Mouse (Mus musculus) v-Abl transformed pro-B cells (cell line): ENCODE results near the gene Gtpbp1.
"Not testable (repeated sequence)": the region's sequence is repeated elsewhere in the genome, so short reads cannot be mapped to it uniquely, and the experiment has no call there.

Experiments used
- in situ Hi-C, 2 experiments: fragments of 400-800 bp; cut with MboI; formaldehyde crosslinking; loops; one replicate each; pipeline ENCODE4 v1.15.1; 2025; ENCODE audit not compliant: unreplicated experiment in 2 of 2

Gene Gtpbp1

DNA sequence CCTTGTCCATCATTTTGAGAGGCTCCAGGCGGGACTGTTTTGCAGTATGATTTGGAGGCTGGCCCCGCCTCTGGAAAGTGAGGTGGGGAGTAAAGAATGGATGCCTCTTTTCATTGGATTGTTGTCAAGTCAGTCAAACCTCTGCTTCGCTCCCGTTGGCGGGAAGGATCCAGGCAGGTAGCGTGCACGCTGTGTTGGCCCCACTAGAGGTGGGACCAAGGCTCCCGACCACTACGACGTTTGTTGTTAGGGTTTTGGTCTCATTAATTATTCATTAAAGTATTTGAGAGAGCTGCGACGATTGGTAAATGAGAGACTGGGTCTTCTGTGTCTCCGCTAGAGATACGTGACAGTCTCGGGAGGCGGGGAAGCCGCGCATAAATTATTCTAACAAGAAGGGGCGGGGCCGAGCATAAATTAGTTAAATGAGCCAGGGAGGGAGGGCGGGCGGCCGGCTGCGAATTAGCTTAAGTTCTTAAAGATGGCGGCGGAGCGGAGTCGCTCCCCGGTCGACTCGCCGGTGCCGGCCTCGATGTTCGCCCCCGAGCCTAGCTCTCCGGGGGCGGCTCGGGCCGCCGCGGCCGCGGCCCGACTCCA lies at the start of gene Gtpbp1:
Gtpbp1 (plus strand) TSS at position 420 of the 597 bp plus-strand sequence.
- in situ Hi-C loops: loop anchor here (25.0 kb wide), 1 partner anchor 803 kb away; the partner anchor contains the start of genes Gga1 (in 2 of the 2), Gm49510 (in 2 of the 2) and Sh3bp1 (in 2 of the 2)

DNA sequence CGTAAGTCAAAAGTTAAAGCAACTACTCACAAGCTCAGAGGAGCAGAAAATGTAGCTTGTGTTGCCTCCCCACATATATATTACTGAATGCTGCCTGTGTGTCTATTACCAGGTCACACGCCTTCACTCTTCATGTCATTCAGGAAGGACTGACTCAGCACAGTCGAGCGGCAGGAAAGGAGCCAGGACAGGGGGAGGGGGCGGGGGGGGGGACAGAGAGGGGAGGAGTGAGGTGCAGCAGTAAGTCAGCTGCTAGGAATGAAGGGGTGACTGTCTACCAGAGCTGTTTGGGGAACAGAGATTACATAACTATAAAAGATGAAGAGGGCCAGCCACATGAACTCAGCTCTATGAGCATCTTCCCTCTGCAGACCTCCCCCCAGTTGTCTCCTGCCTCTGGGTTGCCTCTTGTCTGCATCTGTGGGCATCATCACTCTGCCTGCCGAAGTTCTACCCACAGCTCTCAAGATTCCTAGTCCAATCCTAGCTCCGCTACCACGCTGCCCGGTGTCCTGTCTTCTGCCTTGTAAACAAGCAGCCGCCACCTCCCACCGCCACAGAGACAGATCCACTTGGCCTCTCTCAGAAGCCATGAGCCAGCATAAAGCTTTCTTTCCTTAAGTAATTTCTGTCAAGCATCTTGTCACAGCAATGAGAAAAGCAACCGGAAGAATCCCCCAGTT lies 49.4 kb upstream of the Gtpbp1 start:
- in situ Hi-C loops: loop anchor here in 1 of 2 experiments (25.0 kb wide), 1 partner anchor 396 kb away; no protein-coding TSS in a partner anchor

DNA sequence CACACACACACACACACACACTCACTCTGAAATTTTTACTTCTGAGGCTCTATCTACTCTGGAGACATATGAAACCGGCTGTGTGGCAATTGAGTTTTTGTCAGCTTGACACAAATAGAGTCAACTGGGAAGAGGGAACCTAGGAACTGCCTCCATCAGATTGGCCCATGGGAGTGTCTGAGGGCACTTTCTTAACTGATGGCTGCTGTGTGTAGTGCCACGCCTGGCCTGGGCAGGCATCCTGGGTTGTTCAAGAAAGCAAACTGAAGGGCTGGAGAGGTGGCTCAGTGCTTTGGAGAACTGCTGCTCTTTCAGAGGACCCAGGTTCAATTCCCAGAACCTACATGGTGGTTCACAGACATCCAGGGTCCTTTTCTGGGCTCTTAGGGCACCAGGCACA lies 45.2 kb upstream of the Gtpbp1 start:
- in situ Hi-C loops: loop anchor here in 1 of 2 experiments (25.0 kb wide), 1 partner anchor 392 kb away; no protein-coding TSS in a partner anchor

DNA sequence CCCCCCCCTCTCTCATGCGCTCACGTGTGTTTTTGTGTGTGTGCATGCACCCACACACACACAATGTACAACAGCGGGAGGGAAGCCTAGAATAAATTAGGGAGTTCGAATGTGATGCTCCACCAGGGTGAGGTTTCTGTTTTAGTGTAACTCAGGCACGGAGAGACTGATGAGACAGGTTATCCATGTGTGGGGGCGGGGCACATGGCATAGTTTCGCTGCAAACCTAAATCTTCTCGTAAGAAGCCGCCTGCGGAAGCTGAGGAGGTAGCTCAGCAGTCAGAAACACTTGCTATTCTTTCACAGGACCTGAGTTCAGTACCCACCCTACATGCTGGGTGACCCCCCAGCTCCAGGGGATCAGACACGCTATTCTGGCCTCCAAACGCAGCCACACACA lies 42.5 kb upstream of the Gtpbp1 start:
- in situ Hi-C loops: loop anchor here in 1 of 2 experiments (25.0 kb wide), 1 partner anchor 389 kb away; no protein-coding TSS in a partner anchor

DNA sequence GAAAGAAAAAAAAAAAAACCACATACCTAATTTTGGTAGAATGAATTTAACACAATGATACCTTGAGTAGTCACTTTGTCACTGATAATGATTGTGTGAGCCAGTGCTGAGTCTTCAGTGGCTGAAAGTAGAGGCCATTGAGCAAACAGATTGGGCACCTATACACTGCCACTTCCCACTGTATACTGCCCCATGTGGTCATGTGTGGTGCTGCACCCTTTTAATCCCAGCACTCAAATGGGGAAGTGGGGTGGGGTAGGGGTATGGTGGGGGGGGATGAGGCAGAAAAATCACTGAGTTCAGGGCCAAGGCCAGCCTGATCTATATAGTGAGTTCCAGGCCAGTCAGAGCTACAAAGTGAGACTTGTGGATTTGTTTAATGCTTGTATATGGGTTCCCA lies 40.1 kb upstream of the Gtpbp1 start:
- in situ Hi-C loops: loop anchor here (5.0 to 10.0 kb wide), 3 partner anchors 414 to 426 kb away; partner anchors contain the start of genes Gm49486 (in 2 of the 2) and Pick1 (in 2 of the 2)

- in situ Hi-C loops: loop anchor here (5.0 to 10.0 kb wide), 3 partner anchors 413 to 427 kb away; partner anchors contain the start of genes Gm49486 (in 2 of the 2) and Pick1 (in 2 of the 2)
Measured at GRCm38 (mm10) chr15:79651481-79651880, 39.2 kb upstream of the Gtpbp1 start.

- in situ Hi-C loops: loop anchor here (10.0 kb wide), 2 partner anchors 408 to 432 kb away; partner anchors contain the start of genes Gm49486 (in 1 of the 2) and Pick1 (in 1 of the 2)
Measured at GRCm38 (mm10) chr15:79656451-79656850, 34.2 kb upstream of the Gtpbp1 start.

DNA sequence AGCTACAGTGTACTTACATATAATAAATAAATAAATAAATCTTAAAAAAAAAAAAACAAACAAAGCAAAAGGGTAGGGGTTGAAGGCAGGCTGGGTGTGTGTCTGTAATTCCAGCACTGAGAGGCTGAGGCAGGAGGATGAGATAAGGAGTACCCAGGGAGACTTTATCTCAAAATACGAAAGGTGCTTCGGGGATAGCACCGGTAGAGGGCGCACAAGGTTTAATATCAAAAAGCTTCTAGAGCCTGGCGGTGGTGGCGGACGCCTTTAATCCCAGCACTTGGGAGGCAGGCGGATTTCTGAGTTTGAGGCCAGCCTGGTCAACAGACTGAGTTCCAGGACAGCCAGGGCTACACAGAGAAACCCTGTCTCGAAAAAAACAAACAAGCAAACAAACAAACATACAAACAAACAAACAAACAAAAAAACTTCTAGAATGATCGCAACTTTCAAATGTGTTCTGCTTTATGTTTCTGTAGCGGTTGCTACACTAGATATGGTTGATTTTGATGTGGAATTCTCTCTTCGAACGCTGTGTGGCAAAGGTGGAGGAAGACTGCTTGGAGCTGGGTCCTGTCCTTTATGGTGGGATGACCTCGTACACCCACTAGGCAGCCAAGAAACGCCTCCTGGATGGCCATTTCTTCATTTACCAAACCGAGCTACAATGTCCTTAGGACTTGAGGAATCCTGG lies 32.7 kb upstream of the Gtpbp1 start:
- in situ Hi-C loops: loop anchor here (10.0 kb wide), 2 partner anchors 407 to 433 kb away; partner anchors contain the start of genes Gm49486 (in 1 of the 2) and Pick1 (in 1 of the 2)

- in situ Hi-C loops: loop anchor here (10.0 kb wide), 2 partner anchors 406 to 434 kb away; partner anchors contain the start of genes Gm49486 (in 1 of the 2) and Pick1 (in 1 of the 2)
Measured at GRCm38 (mm10) chr15:79658531-79659375, 31.9 kb upstream of the Gtpbp1 start, which contains the start of the genes Fam227a and Cby1. Gene Fam227a (minus strand): TSS chr15:79658956. Gene Cby1 (plus strand): TSS chr15:79659199.

- in situ Hi-C loops: no loop called here
Measured at GRCm38 (mm10) chr15:79661852-79662251, 28.8 kb upstream of the Gtpbp1 start.

- in situ Hi-C loops: no loop called here
Measured at GRCm38 (mm10) chr15:79664666-79665065, 26.0 kb upstream of the Gtpbp1 start.

- in situ Hi-C loops: no loop called here
Measured at GRCm38 (mm10) chr15:79669195-79669594, 21.4 kb upstream of the Gtpbp1 start.

DNA sequence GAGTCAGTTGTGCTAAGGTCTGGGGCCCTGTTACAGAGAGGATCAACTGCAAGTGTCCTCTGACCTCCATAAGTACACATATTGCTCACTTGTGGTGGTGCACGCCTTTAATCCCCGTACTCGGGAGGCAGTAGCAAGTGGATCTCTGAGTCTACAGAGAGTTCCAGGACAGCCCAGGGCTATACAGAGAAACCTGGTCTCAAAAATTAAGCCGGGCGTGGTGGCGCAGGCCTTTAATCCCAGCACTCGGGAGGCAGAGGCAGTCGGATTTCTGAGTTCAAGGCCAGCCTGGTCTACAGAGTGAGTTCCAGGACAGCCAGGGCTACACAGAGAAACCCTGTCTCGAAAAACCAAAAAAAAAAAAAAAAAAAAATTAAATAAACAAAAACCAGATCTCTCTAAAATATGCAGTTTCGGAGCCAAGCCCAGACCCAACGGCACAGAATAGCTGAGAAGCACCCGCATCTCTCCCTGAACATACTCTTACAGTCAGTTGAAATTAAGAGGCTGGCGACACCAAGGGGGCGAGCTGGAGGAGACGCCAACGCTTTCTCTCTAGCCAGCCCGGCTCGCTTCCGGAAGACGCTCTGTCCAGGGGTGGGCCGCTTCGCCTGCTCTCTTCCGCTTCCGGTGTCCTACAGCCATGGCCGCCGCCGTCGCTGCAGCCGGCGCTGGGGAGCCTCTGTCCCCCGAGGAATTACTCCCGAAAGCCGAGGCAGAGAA lies 20.2 kb upstream of the Gtpbp1 start, which contains the start of gene Tomm22:
Tomm22 (plus strand) TSS at position 613 of the 723 bp plus-strand sequence.
- in situ Hi-C loops: no loop called here

GRCm38 (mm10) chr15:79670972-79671299 lies 19.7 kb upstream of the Gtpbp1 start:
- in situ Hi-C loops: no loop called here

- in situ Hi-C loops: not testable (repeated sequence)
Measured at GRCm38 (mm10) chr15:79671828-79672348, 18.8 kb upstream of the Gtpbp1 start.

- in situ Hi-C loops: loop anchor here (25.0 kb wide), 1 partner anchor 791 kb away; the partner anchor contains the start of genes Gga1 (in 2 of the 2), Gm49510 (in 2 of the 2) and Sh3bp1 (in 2 of the 2)
Measured at GRCm38 (mm10) chr15:79677936-79678335, 12.7 kb upstream of the Gtpbp1 start.

GRCm38 (mm10) chr15:79681973-79682372 lies 8.7 kb upstream of the Gtpbp1 start:
- in situ Hi-C loops: loop anchor here (25.0 kb wide), 1 partner anchor 795 kb away; the partner anchor contains the start of genes Gga1 (in 2 of the 2), Gm49510 (in 2 of the 2) and Sh3bp1 (in 2 of the 2)

GRCm38 (mm10) chr15:79683146-79683545 lies 7.5 kb upstream of the Gtpbp1 start:
- in situ Hi-C loops: loop anchor here (25.0 kb wide), 1 partner anchor 796 kb away; the partner anchor contains the start of genes Gga1 (in 2 of the 2), Gm49510 (in 2 of the 2) and Sh3bp1 (in 2 of the 2)
